Mouse (Mus musculus) heart, postnatal 0 days (tissue): ENCODE measurements at regions not wholly inside any gene's neighbourhood (a gene's known extent, or its start where the extent isn't known, plus 50 kb on each side); places are given as distances from the start of the nearest gene placed in this dataset.

Source experiments
- ATAC-seq: fragments of 200-750 bp; cut with Nextera tagmentation; 2 replicates; pipeline ENCODE4 v1.8.0; 2017; ENCODE audit warnings: low read depth, moderate number of reproducible peaks, moderate library complexity; ENCODE audit not compliant: insufficient read depth
- DNase-seq: peaks from one replicate; pipeline ENCODE4 v3.0.0-alpha.2; 2016; ENCODE audit warnings: low spot score
- H3K27ac ChIP-seq: fragments of 300-500 bp; sonication (generic); 2 replicates; pipeline ENCODE4 v1.5.1; 2014; ENCODE audit warnings: low read depth, mild to moderate bottlenecking
- H3K27me3 ChIP-seq: fragments of 300-500 bp; sonication (generic); 2 replicates; pipeline ENCODE4 v1.6.1; 2014; ENCODE audit warnings: low read length, mixed read lengths; ENCODE audit not compliant: control insufficient read depth, insufficient read depth
- H3K36me3 ChIP-seq: fragments of 300-500 bp; sonication (generic); replicated peaks from 2 replicates; pipeline ENCODE4 v1.6.1; 2014; ENCODE audit warnings: low read length, mixed read lengths; ENCODE audit not compliant: control insufficient read depth, insufficient read depth
- H3K4me1 ChIP-seq: fragments of 300-500 bp; sonication (generic); 2 replicates; pipeline ENCODE4 v1.6.1; 2014; ENCODE audit warnings: antibody characterized with exemption; ENCODE audit not compliant: control insufficient read depth, insufficient read depth
- H3K4me2 ChIP-seq: fragments of 300-500 bp; sonication (generic); 2 replicates; pipeline ENCODE4 v1.6.1; 2014; ENCODE audit warnings: low read depth, mild to moderate bottlenecking, low read length, moderate library complexity
- H3K4me3 ChIP-seq: fragments of 300-500 bp; sonication (generic); 2 replicates; pipeline ENCODE4 v1.5.1; 2014; ENCODE audit warnings: low read depth, low read length
- H3K9ac ChIP-seq: fragments of 300-500 bp; sonication (generic); replicated peaks from 2 replicates; pipeline ENCODE4 v1.6.1; 2014; ENCODE audit warnings: low read depth, low read length, mixed read lengths
- H3K9me3 ChIP-seq: fragments of 300-500 bp; sonication (generic); replicated peaks from 2 replicates; pipeline ENCODE4 v1.6.1; 2016; ENCODE audit warnings: low read length; ENCODE audit not compliant: control insufficient read depth
- CTCF ChIP-seq: IDR thresholded peaks from 2 replicates; pipeline ENCODE4 v1.5.1; 2016; ENCODE audit warnings: antibody characterized with exemption, control low read depth, low read depth
- EP300 ChIP-seq: IDR thresholded peaks from 2 replicates; pipeline ENCODE4 v1.6.1; 2016; ENCODE audit warnings: antibody characterized with exemption, low read depth
- WGBS: fragments of 180-500 bp; shearing (Covaris S2); extraction: QIAGEN DNeasy Blood & Tissue Kit; methylation state at CpG from one replicate; pipeline ENCODE4 v1.1.7; 2014; 5-methylcytosine and 5-hydroxymethylcytosine counted together

GRCm38 (mm10) chr8:41717002-41717401 is 300.1 kb upstream of the Frg1 start:
- TF ChIP-seq CTCF, result no peak
- no peak for TF ChIP-seq EP300
- Histone ChIP-seq H3K9me3 (no peaks in the 10 kb centered on the region), H3K36me3 (no peaks in the 10 kb centered on the region), H3K4me3 (no peak overlapping the region), H3K27me3 (no peaks in the 10 kb centered on the region), H3K27ac (no peak overlapping the region), H3K9ac (no peak overlapping the region), H3K4me1 (no peaks in the 10 kb centered on the region), H3K4me2 (no peak overlapping the region)
- 82% methylated on average over 3 of the region's 3 CpGs for WGBS
- ATAC-seq (no peak), DNase-seq (no peak)

DNA sequence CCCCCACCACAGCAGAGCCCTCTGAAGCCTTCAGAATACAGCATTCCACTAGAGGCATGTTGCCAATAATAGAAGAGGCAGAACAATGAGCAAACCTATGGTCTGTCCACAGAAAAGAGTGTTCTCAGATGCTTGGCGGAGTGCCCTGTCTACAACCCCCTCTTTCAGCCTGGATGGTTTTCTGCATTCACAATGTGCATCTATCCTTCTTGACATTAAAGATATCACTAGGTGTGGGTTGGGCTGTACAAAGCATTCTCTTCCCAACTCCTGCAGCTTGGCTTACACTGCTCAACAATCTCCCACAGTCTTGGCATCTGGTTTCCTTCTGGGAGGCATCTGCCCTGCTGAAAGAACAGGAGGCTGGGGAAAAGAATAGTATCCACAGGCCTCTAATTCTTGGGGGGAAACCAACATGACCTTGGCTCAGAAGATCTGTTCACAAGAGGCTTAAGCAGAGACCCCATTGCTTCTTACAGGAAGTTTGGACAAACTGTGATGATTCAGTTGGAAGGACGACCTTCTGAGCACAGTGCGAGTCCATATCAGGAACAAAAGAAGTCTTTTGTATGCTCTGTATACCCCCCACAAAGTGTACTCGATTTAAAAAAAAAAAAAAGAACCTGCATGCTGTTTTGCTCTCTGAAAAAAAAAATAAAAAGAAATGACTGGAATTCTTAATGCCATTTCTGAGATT is 296.9 kb upstream of the Frg1 start:
- ATAC-seq (no peak), DNase-seq (peak; percentile 19)
- Histone ChIP-seq H3K36me3 (no peaks in the 10 kb centered on the region), H3K9me3 (no peaks in the 10 kb centered on the region), H3K4me1 (no peaks in the 10 kb centered on the region), H3K4me3 (no peak overlapping the region), H3K9ac (no peak overlapping the region), H3K4me2 (no peak overlapping the region), H3K27ac (no peak overlapping the region), H3K27me3 (no peaks in the 10 kb centered on the region)
- no peak for TF ChIP-seq EP300
- no peak for TF ChIP-seq CTCF
- WGBS, result 23% methylated on average over 4 of the region's 4 CpGs

- Histone ChIP-seq H3K9ac (no peak overlapping the region), H3K27me3 (no peaks in the 10 kb centered on the region), H3K4me2 (no peak overlapping the region), H3K4me3 (no peak overlapping the region), H3K4me1 (no peaks in the 10 kb centered on the region), H3K36me3 (no peaks in the 10 kb centered on the region), H3K9me3 (no peaks in the 10 kb centered on the region), H3K27ac (no peak overlapping the region)
- ATAC-seq (no peak), DNase-seq (no peak)
- TF ChIP-seq EP300 (no peak), CTCF (no peak)
- WGBS, result 60% methylated on average over 9 of the region's 9 CpGs
Measured at GRCm38 (mm10) chr8:41703927-41704924, 287.4 kb upstream of the Frg1 start.
